Mouse (Mus musculus) megakaryocyte, embryonic 14.5 days (primary cell): ENCODE results near the gene Asb16. TPM values are rescaled to one million over a fixed set of nuclear protein-coding genes. Genes with fewer than 3 reads are reported as not detected.
A peak's percentile ranks its signal among the peaks of the same experiment; 100 is the strongest.

Experiments
- H3K27me3 ChIP-seq: replicated peaks from 2 replicates; pipeline ENCODE3; 2012; ENCODE audit warnings: inconsistent platforms
- H3K36me3 ChIP-seq: replicated peaks from 2 replicates; pipeline ENCODE3; 2012; ENCODE audit warnings: low read length, inconsistent platforms, mixed read lengths
- H3K4me1 ChIP-seq: 2 replicates; pipeline ENCODE4 v1.6.1; 2012; ENCODE audit warnings: inconsistent platforms
- H3K4me3 ChIP-seq: replicated peaks from 2 replicates; pipeline ENCODE3; 2012; ENCODE audit warnings: moderate library complexity, mild to moderate bottlenecking, inconsistent platforms
- H3K9me3 ChIP-seq: 2 replicates; pipeline ENCODE4 v1.6.1; 2012; ENCODE audit warnings: inconsistent platforms
- FLI1 ChIP-seq: IDR thresholded peaks from 2 replicates; pipeline ENCODE4 v1.6.1; 2012; ENCODE audit warnings: low read length, inconsistent platforms, mixed read lengths
- GATA1 ChIP-seq: IDR thresholded peaks from 3 replicates; pipeline ENCODE4 v1.6.1; 2012; ENCODE audit warnings: mixed read lengths, low read length, inconsistent platforms, borderline replicate concordance
- polyA plus RNA-seq: library from polyadenylated mRNA; stranded (reverse); fragments of >175 nt; gene quantifications from 2 replicates; pipeline ENCODE4 v1.2.3, GENCODE M21; 2012; ENCODE audit warnings: low replicate concordance; ENCODE audit not compliant: insufficient read depth

Asb16 gene
- polyA plus RNA-seq, 1 experiment: not detected

GRCm38 (mm10) chr11:102225221-102225620 lies 43.3 kb upstream of the Asb16 start:
- H3K27me3 ChIP-seq: no peaks in the 10 kb centered on the region
- TF ChIP-seq FLI1 (no peak), GATA1 (no peak)
- H3K4me1 ChIP-seq: peaks cover 91% of the 10 kb centered on the region
- no peaks in the 10 kb centered on the region for H3K9me3 ChIP-seq
- peaks cover 85% of the 10 kb centered on the region for H3K36me3 ChIP-seq
- peak overlapping the region; percentile 81 for H3K4me3 ChIP-seq

GRCm38 (mm10) chr11:102226067-102226978 lies 42.2 kb upstream of the Asb16 start:
- H3K4me3 ChIP-seq: peak overlapping the region; percentile 98
- TF ChIP-seq FLI1 (no peak), GATA1 (no peak)
- no peaks in the 10 kb centered on the region for H3K9me3 ChIP-seq
- H3K4me1 ChIP-seq: peaks cover 87% of the 10 kb centered on the region
- no peaks in the 10 kb centered on the region for H3K27me3 ChIP-seq
- peaks cover 74% of the 10 kb centered on the region for H3K36me3 ChIP-seq

- H3K36me3 ChIP-seq: peaks cover 62% of the 10 kb centered on the region
- TF ChIP-seq GATA1: no peak
- peak overlapping the region; percentile 98 for H3K4me3 ChIP-seq
- no peaks in the 10 kb centered on the region for H3K27me3 ChIP-seq
- H3K4me1 ChIP-seq: peaks cover 75% of the 10 kb centered on the region
- H3K9me3 ChIP-seq: no peaks in the 10 kb centered on the region
These were observed 41.0 kb upstream of the Asb16 start for GRCm38 (mm10) chr11:102227270-102228190.

- TF ChIP-seq GATA1: no peak
- TF ChIP-seq FLI1: no peak
- no peaks in the 10 kb centered on the region for H3K27me3 ChIP-seq
- peaks cover 56% of the 10 kb centered on the region for H3K36me3 ChIP-seq
- peaks cover 73% of the 10 kb centered on the region for H3K4me1 ChIP-seq
- peak overlapping the region; percentile 98 for H3K4me3 ChIP-seq
- H3K9me3 ChIP-seq: no peaks in the 10 kb centered on the region
These were observed 40.4 kb upstream of the Asb16 start for GRCm38 (mm10) chr11:102228191-102228545.

GRCm38 (mm10) chr11:102228646-102229268 lies 39.8 kb upstream of the Asb16 start:
- TF ChIP-seq FLI1 (no peak), GATA1 (no peak)
- H3K4me3 ChIP-seq: peak overlapping the region; percentile 98
- H3K4me1 ChIP-seq: peaks cover 67% of the 10 kb centered on the region
- H3K27me3 ChIP-seq: no peaks in the 10 kb centered on the region
- H3K36me3 ChIP-seq: peaks cover 50% of the 10 kb centered on the region
- H3K9me3 ChIP-seq: no peaks in the 10 kb centered on the region

- H3K4me3 ChIP-seq: peak overlapping the region; percentile 98
- no peaks in the 10 kb centered on the region for H3K27me3 ChIP-seq
- peaks cover 60% of the 10 kb centered on the region for H3K4me1 ChIP-seq
- no peak for TF ChIP-seq FLI1
- no peak for TF ChIP-seq GATA1
- H3K9me3 ChIP-seq: no peaks in the 10 kb centered on the region
- peaks cover 43% of the 10 kb centered on the region for H3K36me3 ChIP-seq
These were observed 39.1 kb upstream of the Asb16 start for GRCm38 (mm10) chr11:102229331-102229953.

GRCm38 (mm10) chr11:102230006-102230741 lies 38.4 kb upstream of the Asb16 start, which contains the start of gene Hdac5:
Gene Hdac5 (minus strand): TSS chr11:102230166.
- Histone ChIP-seq H3K4me3 (peak within 1 kb of the TSS; percentile 98), H3K27me3 (peaks cover 2% of the 10 kb centered on the region), H3K9me3 (no peaks in the 10 kb centered on the region), H3K4me1 (peaks cover 57% of the 10 kb centered on the region), H3K36me3 (peaks cover 36% of the 10 kb centered on the region)
- TF ChIP-seq FLI1 (no peak), GATA1 (no peak)

- no peaks in the 10 kb centered on the region for H3K9me3 ChIP-seq
- peaks cover 39% of the 10 kb centered on the region for H3K4me1 ChIP-seq
- no peak overlapping the region for H3K4me3 ChIP-seq
- TF ChIP-seq FLI1: no peak
- no peak for TF ChIP-seq GATA1
- no peaks in the 10 kb centered on the region for H3K36me3 ChIP-seq
- peaks cover 12% of the 10 kb centered on the region for H3K27me3 ChIP-seq
These were observed 32.5 kb upstream of the Asb16 start for GRCm38 (mm10) chr11:102236022-102236421.
